Comparison of ENCODE assay signal across 32 mouse cellular contexts in genomic region chr10:18678836-18679235, GRCm38 (mm10).
"Had no signal": no experiment of that assay in that cellular context is flagged by ENCODE, and none has a peak within 500 bp of the region (broad histone marks: within the 10 kb centered on the region; RNA-seq: fewer than 3 reads in every experiment).

No protein-coding gene starts in this region.

- H3K4me1 ChIP-seq: limb, embryonic 10.5 days; limb, embryonic 12.5 days; limb, embryonic 13.5 days; limb, embryonic 15.5 days; liver, embryonic 12.5 days; liver, embryonic 13.5 days; liver, embryonic 15.5 days; lung, embryonic 15.5 days; megakaryocyte, embryonic 14.5 days; midbrain, embryonic 10.5 days; midbrain, embryonic 12.5 days; midbrain, embryonic 13.5 days; midbrain, embryonic 15.5 days; neural tube, embryonic 12.5 days had no signal

- H3K27me3 ChIP-seq: limb, embryonic 12.5 days; limb, embryonic 13.5 days; limb, embryonic 15.5 days; liver, embryonic 12.5 days; liver, embryonic 13.5 days; liver, embryonic 15.5 days; lung, embryonic 15.5 days; megakaryocyte, embryonic 14.5 days; midbrain, embryonic 12.5 days; midbrain, embryonic 13.5 days; midbrain, embryonic 15.5 days; neural tube, embryonic 12.5 days had no signal

- ATAC-seq: liver, embryonic 12.5 days; liver, postnatal 0 days; lung, postnatal 0 days; midbrain, embryonic 13.5 days; midbrain, embryonic 15.5 days; midbrain, embryonic 16.5 days had no signal

- H3K27ac ChIP-seq: limb, embryonic 10.5 days; limb, embryonic 12.5 days; limb, embryonic 13.5 days; limb, embryonic 15.5 days; liver, embryonic 12.5 days; liver, embryonic 13.5 days; liver, embryonic 14.5 days; liver, embryonic 15.5 days; lung, embryonic 15.5 days; macrophage; midbrain, embryonic 10.5 days; midbrain, embryonic 12.5 days; midbrain, embryonic 13.5 days; midbrain, embryonic 15.5 days; neural tube, embryonic 12.5 days had no signal

- H3K9me3 ChIP-seq: limb, embryonic 10.5 days; limb, embryonic 15.5 days; liver, embryonic 12.5 days; liver, embryonic 13.5 days; liver, embryonic 15.5 days; lung, embryonic 15.5 days; midbrain, embryonic 15.5 days; neural tube, embryonic 12.5 days had no signal

- H3K4me2 ChIP-seq: limb, embryonic 12.5 days; limb, embryonic 13.5 days; limb, embryonic 15.5 days; liver, embryonic 11.5 days; liver, embryonic 12.5 days; liver, embryonic 13.5 days; liver, embryonic 15.5 days; lung, embryonic 14.5 days; lung, embryonic 15.5 days; midbrain, embryonic 11.5 days; midbrain, embryonic 12.5 days; midbrain, embryonic 13.5 days; midbrain, embryonic 15.5 days; neural tube, embryonic 12.5 days had no signal

- H3K9ac ChIP-seq: limb, embryonic 12.5 days; limb, embryonic 13.5 days; limb, embryonic 15.5 days; liver, embryonic 12.5 days; liver, embryonic 13.5 days; liver, embryonic 14.5 days; liver, embryonic 15.5 days; liver, postnatal 0 days; lung, embryonic 14.5 days; lung, embryonic 15.5 days; midbrain, embryonic 12.5 days; midbrain, embryonic 13.5 days; midbrain, embryonic 15.5 days; neural tube, embryonic 12.5 days had no signal

- H3K4me3 ChIP-seq: limb, embryonic 10.5 days; limb, embryonic 12.5 days; limb, embryonic 13.5 days; limb, embryonic 15.5 days; liver, embryonic 12.5 days; liver, embryonic 13.5 days; liver, embryonic 15.5 days; lung, embryonic 15.5 days; megakaryocyte, embryonic 14.5 days; midbrain, embryonic 10.5 days; midbrain, embryonic 12.5 days; midbrain, embryonic 13.5 days; midbrain, embryonic 15.5 days; myocyte; neural tube, embryonic 12.5 days had no signal

- H3K36me3 ChIP-seq: limb, embryonic 10.5 days; limb, embryonic 12.5 days; limb, embryonic 13.5 days; limb, embryonic 15.5 days; liver, embryonic 12.5 days; liver, embryonic 13.5 days; liver, embryonic 15.5 days; lung, embryonic 15.5 days; midbrain, embryonic 10.5 days had no signal

- DNase-seq: left cerebral cortex, postnatal 4 days; liver; liver, embryonic 13.5 days; liver, postnatal 0 days; lung, adult 18-20 months; lung, adult 2 months; lung, embryonic 14.5 days; lung, postnatal 10 days; lung, postnatal 14 days; lung, postnatal 36 days; lung, postnatal 4 days; midbrain, embryonic 14.5 days had no signal
